Mouse (Mus musculus) bone marrow, adult 2 months (tissue): ENCODE results near the gene Samhd1. TPM values are rescaled to one million over a fixed set of nuclear protein-coding genes. Genes with fewer than 3 reads are reported as not detected.

ENCODE experiments used
- H3K27ac ChIP-seq: fragments of 200-500 bp; 2 replicates; pipeline ENCODE4 v1.5.1; 2012; ENCODE audit warnings: low read depth, mild to moderate bottlenecking, control low read depth, inconsistent platforms, low read length; ENCODE audit not compliant: control insufficient read depth, poor library complexity, insufficient read depth
- H3K4me1 ChIP-seq: fragments of 200-500 bp; 2 replicates; pipeline ENCODE4 v1.6.1; 2011; ENCODE audit warnings: low read length; ENCODE audit not compliant: control insufficient read depth, insufficient read depth
- H3K4me3 ChIP-seq: fragments of 200-500 bp; replicated peaks from 2 replicates; pipeline ENCODE3; 2011; ENCODE audit warnings: mild to moderate bottlenecking, low read depth, low read length, control low read depth; ENCODE audit not compliant: control insufficient read depth
- CTCF ChIP-seq: fragments of 200-500 bp; IDR thresholded peaks from 2 replicates; pipeline ENCODE4 v1.5.1; 2011; ENCODE audit warnings: low read length, control low read depth; ENCODE audit not compliant: control insufficient read depth, insufficient read depth
- POLR2A ChIP-seq: fragments of 200-500 bp; IDR thresholded peaks from 2 replicates; pipeline ENCODE4 v1.6.1; 2011; ENCODE audit warnings: low read depth, mild to moderate bottlenecking, control low read depth, low read length, borderline replicate concordance; ENCODE audit not compliant: control insufficient read depth
- WGBS: fragments of 180-500 bp; shearing (Covaris S2); methylation state at CpG from one replicate; pipeline ENCODE4 v1.1.7; 2018; 5-methylcytosine and 5-hydroxymethylcytosine counted together
- polyA plus RNA-seq: library from polyadenylated mRNA; stranded (reverse); fragments of >200 nt; gene quantifications from 2 replicates; pipeline ENCODE4 v1.2.4, GENCODE M21; 2011; ENCODE audit warnings: low replicate concordance; ENCODE audit not compliant: missing spikeins, insufficient read depth, insufficient read length

The Samhd1 gene
- polyA plus RNA-seq, 1 experiment = 113 TPM

DNA sequence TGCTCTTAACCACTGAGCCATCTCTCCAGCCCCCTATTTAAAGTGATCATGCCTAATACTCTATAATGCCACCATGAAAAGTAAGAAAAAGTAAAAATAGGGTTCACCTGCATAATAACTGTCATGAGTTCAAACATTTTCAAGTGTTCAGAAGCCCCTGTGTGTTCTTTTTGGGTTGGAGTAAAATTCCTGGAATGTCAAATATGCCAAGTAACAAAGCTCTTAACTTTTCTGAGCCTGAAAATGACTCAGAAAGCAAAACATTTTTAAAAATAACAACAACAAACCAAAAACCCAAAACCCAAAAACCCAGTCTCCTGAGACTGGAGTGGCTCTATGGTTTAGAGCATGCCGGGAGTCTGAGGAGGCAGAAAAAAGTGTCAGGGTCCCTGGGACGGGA lies 29.0 kb upstream of the Samhd1 start:
- no peak overlapping the region for H3K27ac ChIP-seq
- no peaks in the 10 kb centered on the region for H3K4me1 ChIP-seq
- no peak for TF ChIP-seq POLR2A
- TF ChIP-seq CTCF = no peak
- 93% methylated on average over 2 of the region's 2 CpGs for WGBS
- H3K4me3 ChIP-seq = no peak overlapping the region

DNA sequence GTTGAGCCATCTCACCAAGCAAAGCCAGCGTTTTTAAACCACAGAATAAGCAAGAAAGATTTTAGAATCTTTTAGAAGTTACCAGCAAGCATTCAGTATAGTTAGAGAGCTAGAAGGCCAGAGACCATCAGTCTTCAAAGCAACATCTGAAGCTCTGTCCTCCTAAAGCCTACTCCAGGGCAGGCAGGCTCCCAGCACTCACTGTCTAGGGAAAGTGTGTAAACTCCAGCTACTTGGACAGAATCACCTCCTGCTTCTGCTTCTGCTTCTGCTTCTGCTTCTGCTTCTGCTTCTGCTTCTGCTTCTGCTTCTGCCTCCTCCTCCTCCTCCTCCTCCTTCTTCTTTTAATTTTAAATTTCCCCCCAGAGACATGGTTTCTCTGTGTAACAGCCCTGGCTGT lies 21.0 kb upstream of the Samhd1 start:
- no peaks in the 10 kb centered on the region; the same call in 1 of the 2 replicates for H3K4me1 ChIP-seq
- H3K27ac ChIP-seq = no peak overlapping the region
- TF ChIP-seq POLR2A = no peak
- no peak for TF ChIP-seq CTCF
- WGBS = 80% methylated on average over 1 of the region's 1 CpGs
- H3K4me3 ChIP-seq = no peak overlapping the region

DNA sequence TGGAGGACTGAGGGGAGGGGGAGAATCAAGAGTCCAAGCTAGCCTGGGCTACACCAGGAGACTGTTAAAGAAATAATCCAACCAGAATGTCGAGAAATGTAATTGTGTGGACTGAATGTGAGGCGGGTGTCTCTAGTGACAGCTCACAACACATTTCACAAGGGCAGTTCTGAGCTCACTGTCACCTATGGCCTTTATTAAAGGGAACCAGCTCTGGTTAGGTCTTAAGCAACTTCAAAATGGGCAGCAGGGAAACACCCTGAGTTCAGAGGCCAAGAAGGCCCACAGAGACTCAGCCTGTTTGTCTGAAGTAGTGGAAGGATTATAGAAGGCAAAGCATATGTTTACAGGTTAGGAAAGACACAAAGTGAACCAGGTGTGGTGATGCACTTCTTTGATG lies 18.2 kb upstream of the Samhd1 start:
- H3K4me3 ChIP-seq = no peak overlapping the region
- no peak for TF ChIP-seq POLR2A
- TF ChIP-seq CTCF = no peak
- whole genome bisulfite sequencing = 70% methylated on average over 2 of the region's 2 CpGs
- H3K4me1 ChIP-seq = no peaks in the 10 kb centered on the region; the same call in 1 of the 2 replicates
- no peak overlapping the region for H3K27ac ChIP-seq

DNA sequence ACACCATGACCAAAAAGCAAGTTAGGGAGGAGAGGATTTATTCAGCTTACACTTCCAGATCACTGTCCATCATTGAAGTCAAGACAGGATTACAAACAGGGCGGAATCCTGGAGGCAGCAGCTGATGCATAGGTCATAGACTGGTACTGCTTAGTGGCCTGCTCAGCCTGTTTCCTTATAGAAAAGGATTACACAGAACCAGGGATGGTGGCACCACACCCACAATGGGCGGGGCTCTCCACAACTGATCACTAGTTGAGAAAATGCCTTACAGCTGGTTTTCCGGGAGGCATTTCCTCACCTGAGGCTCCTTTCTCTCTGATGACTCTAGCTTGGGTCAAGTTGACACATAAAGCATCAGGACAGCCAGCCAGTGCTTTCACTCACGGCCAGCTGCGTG lies 13.4 kb upstream of the Samhd1 start:
- H3K4me3 ChIP-seq = no peak overlapping the region
- H3K4me1 ChIP-seq = no peaks in the 10 kb centered on the region
- 90% methylated on average over 5 of the region's 5 CpGs for WGBS
- TF ChIP-seq POLR2A (no peak), CTCF (no peak)
- no peak overlapping the region for H3K27ac ChIP-seq

DNA sequence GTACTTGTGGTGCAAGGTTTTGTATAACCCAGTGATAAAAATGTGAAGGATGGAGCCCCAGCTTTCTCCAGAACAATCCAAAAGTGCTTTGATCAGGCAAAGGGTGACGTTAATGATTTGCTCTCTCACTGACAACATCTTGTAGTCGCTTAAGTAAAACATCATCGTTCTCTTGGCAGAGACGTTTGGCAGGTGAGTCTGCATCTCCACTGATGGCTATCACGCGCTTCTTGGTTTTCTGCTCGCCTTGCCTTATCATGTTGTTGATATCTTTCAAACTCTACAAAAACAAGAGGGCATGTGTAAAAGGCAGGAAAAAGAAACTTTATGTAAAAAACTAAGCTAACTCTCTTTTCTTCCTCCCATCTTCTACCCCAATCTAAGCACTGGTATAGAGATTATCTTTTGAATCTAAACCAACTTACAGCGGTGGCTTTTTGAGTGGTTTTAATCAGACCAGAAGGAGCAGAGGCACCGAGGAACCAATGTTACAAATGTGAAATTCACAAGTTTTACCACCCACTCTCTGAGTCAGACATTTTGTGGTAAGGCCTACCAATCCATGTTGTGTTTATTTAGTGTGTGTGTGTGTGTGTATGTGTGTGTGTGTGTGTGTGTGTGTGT lies 12.4 kb upstream of the Samhd1 start:
- Histone ChIP-seq H3K4me1 (0 out of 2 replicates have a peak, but pooled peaks cover under 1% of the 10 kb centered on the region), H3K27ac (no peak overlapping the region), H3K4me3 (no peak overlapping the region)
- TF ChIP-seq CTCF = no peak
- TF ChIP-seq POLR2A = no peak
- WGBS = 82% methylated on average over 9 of the region's 9 CpGs

DNA sequence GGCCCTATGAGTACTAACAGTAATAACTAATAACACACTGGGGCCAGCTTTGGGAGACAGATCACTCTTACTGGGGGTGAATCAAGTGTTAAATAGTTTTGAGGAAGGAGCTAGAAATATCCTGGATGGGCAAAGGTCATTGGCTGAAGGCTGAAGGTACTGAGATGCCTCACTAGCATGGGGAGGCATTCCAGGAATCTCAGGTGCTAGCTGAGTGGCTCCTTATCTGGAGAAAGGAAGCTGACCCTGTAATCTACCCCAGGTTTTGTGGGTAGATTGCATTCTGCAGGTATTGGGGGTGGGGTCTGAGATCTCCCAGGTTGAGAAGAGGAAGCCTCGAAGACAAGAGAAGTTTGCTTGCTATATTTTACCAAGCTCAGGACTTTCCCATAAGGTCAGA lies 10.1 kb upstream of the Samhd1 start:
- no peak overlapping the region for H3K4me3 ChIP-seq
- 0 out of 2 replicates have a peak, but pooled peaks cover 1% of the 10 kb centered on the region for H3K4me1 ChIP-seq
- 47% methylated on average over 1 of the region's 1 CpGs for WGBS
- TF ChIP-seq POLR2A = no peak
- no peak overlapping the region for H3K27ac ChIP-seq

DNA sequence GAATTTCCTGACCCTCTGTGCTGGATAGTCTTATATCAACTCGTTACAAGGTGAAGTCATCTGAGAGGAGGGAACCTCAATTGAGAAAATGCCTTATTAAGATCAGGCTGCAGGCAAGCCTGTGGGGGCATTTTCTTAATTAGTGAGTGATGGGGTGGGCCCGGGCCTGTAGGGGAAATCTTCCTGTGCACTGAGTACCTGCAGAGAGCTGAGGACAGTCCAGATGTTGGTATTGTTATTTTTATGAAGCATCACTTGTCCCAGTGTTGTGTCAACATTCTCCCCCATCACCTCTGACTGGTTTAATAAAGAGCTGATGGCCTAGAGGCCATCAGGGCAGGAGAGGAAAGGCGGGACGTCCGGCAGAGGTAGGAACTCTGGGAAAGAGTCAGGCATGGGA lies 9.1 kb upstream of the Samhd1 start:
- no peak for TF ChIP-seq POLR2A
- no peak for TF ChIP-seq CTCF
- 92% methylated on average over 5 of the region's 5 CpGs for WGBS
- no peak overlapping the region for H3K27ac ChIP-seq
- H3K4me1 ChIP-seq = peaks cover 5% of the 10 kb centered on the region; the same call in 1 of the 2 replicates
- no peak overlapping the region for H3K4me3 ChIP-seq

DNA sequence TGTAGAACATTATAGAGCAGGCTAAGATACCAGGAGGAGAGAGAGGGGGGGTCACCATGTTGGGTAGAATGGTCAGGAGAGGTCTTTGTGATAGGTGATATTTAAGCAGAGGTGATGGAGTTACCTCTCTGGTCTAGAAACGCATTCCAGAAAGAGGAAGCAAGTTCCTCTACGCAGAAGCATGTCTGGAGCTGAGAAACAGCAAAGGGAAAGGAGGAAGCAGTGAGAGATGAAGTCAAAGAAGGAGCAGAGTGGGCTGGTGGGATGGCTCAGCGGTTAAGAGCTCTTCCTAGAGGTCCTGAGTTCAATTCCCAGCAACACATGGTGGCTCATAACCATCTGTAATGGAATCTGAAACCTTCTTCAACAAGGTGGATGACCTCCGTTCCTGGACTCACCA lies 6.9 kb upstream of the Samhd1 start:
- 35% methylated on average over 4 of the region's 4 CpGs for WGBS
- peaks cover 9% of the 10 kb centered on the region; the same call in 1 of the 2 replicates for H3K4me1 ChIP-seq
- H3K27ac ChIP-seq = no peak overlapping the region
- TF ChIP-seq CTCF (no peak), POLR2A (no peak)
- H3K4me3 ChIP-seq = no peak overlapping the region
